Mouse (Mus musculus): ENCODE data around the gene Me1.
A peak's percentile ranks its signal among the peaks of the same experiment; 100 is the strongest.
"Not testable (repeated sequence)": the region's sequence is repeated elsewhere in the genome, so short reads cannot be mapped to it uniquely, and the experiment has no call there.

Gene Me1

GRCm38 (mm10) chr9:86596983-86597382 is 98.8 kb downstream of the Me1 start:
- DNase-seq (ENCODE audit: low spot score): not testable (repeated sequence)

DNA sequence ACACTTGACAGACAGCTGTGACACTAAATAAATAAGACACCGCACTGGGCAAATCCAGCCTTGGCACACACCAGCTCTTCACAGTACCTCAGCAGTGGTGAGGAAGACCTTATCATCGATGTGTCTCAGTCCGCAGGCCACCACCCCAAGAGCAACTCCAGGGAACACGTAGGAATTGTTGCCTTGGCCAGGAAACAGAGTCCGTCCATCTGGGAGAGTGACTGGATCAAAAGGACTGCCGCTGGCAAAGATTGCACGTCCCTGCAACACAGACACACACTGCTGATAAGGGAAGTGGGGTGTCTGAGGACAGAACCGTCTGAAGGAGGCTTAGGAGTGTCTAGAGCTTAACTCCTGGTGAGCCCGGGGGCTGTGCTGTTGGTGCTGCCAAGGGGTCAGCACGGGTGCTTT is 101.4 kb downstream of the Me1 start:
- DNase-seq (ENCODE audit: low spot score): not testable (repeated sequence)

- no peak for DNase-seq (ENCODE audit: low spot score)
Measured at GRCm38 (mm10) chr9:86592676-86593668, 102.8 kb downstream of the Me1 start.

DNA sequence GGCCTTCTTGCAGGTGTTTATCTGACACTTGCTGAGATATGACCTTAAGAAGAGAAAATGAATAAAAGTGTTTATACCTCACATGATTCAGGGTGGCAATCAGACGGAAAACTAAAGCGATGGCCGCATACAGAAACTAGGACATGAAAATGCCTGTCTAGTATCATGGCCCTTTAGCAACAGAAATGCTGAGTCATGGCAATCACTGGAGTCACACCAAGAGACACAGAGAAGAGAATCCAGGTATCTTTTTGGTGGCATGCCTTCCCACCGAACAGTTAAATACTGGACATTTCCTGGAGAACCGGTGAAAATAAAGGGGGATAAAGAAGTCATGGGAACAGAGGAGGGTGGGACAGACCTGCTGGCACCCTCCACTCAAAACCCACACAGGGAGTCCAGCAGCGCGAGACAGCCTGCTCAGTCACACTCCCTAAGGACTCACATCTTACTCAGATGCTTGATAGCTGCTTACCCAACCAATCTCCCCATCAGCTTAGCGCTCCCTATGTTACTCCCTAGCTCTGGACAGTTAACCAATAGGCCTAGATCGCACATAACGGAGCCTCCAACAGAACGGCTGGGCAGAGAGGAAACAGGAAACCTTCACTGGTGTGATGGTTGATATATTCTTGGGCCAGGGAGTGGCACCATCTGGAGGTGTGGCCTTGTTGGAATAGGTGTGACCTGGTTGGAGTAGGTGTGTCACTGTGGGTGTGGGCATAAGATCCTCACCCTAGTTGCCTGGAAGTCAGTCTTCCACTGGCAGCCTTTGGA is 108.5 kb downstream of the Me1 start:
- no peak for DNase-seq (ENCODE audit: low spot score)

DNA sequence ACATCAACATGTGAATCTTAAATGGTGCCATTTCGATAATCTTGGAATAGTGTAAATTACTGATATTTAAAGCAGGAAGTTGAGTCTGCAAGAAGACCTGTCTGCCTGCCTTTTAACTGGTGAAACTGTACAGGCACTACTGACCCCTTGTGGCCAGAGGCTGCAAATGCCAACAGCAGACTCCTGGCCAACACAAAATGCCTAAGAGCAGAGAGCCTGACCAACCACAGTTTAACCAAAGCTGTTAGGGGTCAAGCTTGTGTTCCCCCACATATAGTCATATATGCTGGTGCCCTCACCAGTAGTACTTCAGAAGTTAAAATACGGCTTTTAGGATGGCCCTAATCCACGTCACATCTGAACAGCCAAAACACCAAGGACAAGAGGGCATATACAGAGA is 112.0 kb downstream of the Me1 start:
- DNase-seq (ENCODE audit: low spot score): peak; percentile 27

GRCm38 (mm10) chr9:86579657-86580056 is 116.1 kb downstream of the Me1 start:
- DNase-seq (ENCODE audit: low spot score): no peak

DNA sequence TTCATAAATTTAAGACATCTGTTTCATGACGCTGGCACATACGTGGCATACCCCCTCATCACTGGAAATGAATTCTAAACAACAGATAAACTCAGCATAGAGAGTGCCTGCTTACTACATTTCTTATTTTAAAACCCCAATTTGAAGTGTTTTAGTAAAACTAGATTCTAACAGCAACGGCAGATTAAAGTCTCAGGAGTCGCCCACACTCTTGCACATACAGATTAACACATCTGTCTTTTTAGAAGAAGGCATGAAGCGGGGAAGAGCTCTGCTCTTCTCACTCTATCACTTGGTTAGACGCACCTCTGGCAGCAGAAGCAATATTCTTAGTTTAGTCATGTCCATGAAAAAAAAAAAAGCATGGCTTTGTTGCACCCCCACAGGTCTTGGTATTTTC is 120.6 kb downstream of the Me1 start:
- no peak for DNase-seq (ENCODE audit: low spot score)

GRCm38 (mm10) chr9:86573616-86574303 is 122.0 kb downstream of the Me1 start:
- no peak for DNase-seq (ENCODE audit: low spot score)

GRCm38 (mm10) chr9:86572636-86573291 is 123.0 kb downstream of the Me1 start:
- DNase-seq (ENCODE audit: low spot score): peak; percentile 33

DNA sequence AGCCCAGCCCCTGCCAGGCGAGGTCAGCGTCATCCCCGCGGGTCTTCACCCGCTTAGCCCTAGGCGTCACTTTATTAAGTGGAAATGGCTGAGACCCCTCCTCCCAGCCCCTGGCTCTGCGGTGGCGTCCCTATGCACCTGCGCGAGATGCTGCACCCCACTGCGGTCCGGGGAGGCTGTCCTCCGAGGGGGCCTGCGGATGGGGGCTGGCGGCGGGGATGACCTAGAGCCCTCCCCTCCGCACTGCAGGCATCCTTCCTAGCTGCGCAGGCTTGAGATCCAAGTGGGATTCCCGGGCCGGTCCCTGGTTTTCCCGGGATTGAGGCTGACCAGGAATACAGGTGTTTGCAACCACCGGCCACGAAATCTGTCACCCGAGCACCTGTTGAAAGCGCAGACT is 123.6 kb downstream of the Me1 start:
- DNase-seq (ENCODE audit: low spot score): no peak

GRCm38 (mm10) chr9:86571540-86572135 is 124.1 kb downstream of the Me1 start, which contains the start of the genes Pgm3 and Rwdd2a:
Pgm3 (minus strand) TSS chr9:86571842.
Rwdd2a (plus strand) TSS chr9:86571991.
- peak; percentile 81 for DNase-seq (ENCODE audit: low spot score)

DNA sequence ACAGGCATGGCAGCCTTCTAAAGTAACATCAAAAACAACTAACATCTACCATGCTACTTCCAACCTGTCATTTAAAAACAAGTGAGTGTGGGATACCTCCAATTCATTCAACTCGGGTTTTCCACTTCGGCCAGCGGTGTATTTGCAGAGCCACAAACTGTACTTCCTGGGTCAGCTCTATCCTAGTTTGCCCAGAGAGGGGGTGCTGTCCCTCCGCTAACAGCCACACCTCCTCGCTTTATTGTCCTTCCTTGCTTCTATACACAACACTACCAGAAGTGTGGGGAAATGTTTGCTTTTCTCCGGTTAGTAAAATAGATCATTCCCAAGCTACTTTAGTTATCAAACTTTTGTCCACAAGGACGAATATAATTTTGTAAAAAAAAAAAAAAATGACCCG is 124.8 kb downstream of the Me1 start:
- DNase-seq (ENCODE audit: low spot score): no peak

DNA sequence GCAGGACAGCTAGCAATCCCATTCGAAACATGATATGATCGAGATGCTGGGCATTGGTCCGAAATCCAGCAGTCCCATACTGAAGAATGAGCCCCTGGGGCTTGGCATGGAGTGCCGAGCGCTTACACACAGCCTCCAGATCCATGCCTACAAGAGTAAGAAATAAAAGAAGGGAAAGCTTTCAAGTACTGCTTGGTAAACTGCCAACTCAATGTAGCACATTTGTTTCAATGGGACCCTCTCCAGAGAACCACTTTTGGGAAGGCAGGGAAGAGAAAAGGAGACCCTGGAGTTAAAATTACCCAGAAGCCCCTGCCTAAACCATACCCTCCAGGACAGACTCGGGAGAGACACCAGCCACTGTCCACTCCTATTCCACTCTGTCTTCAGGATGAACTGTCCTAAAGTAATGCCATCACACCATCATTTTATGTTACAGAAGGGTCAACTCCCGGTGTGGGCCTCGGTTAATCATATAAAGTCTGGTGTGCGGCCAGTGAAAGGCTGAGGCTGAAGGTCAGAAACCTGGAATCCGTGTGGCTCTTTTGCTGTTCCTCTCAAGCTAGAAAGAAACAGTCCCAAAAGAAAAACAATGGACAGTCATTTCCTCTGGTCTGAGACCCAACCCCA is 125.4 kb downstream of the Me1 start:
- DNase-seq (ENCODE audit: low spot score): no peak

- no peak for DNase-seq (ENCODE audit: low spot score)
Measured at GRCm38 (mm10) chr9:86569314-86569910, 126.3 kb downstream of the Me1 start.

- no peak for DNase-seq (ENCODE audit: low spot score)
Measured at GRCm38 (mm10) chr9:86560543-86560942, 135.2 kb downstream of the Me1 start.

DNA sequence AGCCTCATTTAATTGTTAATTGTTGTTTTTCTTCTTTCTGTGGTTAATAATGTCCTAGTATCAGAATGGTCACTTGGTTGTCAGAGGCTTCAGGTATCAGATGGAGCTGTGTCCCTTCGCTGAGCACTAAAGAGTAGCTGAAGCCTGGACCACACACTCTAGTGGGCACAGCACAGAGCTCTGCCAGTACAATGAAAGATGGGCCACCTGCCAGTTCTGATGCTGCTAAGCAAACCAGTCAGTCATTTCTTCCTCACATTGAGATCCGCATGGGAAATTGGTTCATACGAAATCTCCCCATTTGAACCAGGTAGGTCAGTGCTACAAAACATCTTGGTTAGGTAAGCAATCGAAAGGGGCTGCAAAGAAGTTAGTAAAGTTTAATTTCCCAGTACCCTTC is 141.1 kb downstream of the Me1 start:
- DNase-seq (ENCODE audit: low spot score): no peak

- no peak for DNase-seq (ENCODE audit: low spot score)
Measured at GRCm38 (mm10) chr9:86553886-86554285, 141.9 kb downstream of the Me1 start.

GRCm38 (mm10) chr9:86550717-86551116 is 145.0 kb downstream of the Me1 start:
- no peak for DNase-seq (ENCODE audit: low spot score)

GRCm38 (mm10) chr9:86549637-86550162 is 146.1 kb downstream of the Me1 start:
- DNase-seq (ENCODE audit: low spot score): no peak

- DNase-seq (ENCODE audit: low spot score): no peak
Measured at GRCm38 (mm10) chr9:86544559-86544958, 151.2 kb downstream of the Me1 start.

Measured in ovary, postnatal 10 days (tissue).